Mouse (Mus musculus): Measurements from ENCODE around the gene Cdh1.
A peak's percentile ranks its signal among the peaks of the same experiment; 100 is the strongest.

GRCm38 (mm10) chr8:106617196-106617595, 14.0 kb downstream of the Cdh1 start:
- TF ChIP-seq ZC3H11A (IDR thresholded peaks at IDR 0.05; ENCODE audit: borderline replicate concordance, low read depth, low read length) (no peak), CHD2 (IDR thresholded peaks at IDR 0.05; ENCODE audit: low read depth, low read length) (no peak), ZNF384 (IDR thresholded peaks at IDR 0.05; ENCODE audit: low read depth, low read length) (peak; percentile 82), MAFK (IDR thresholded peaks at IDR 0.05; ENCODE audit: insufficient read depth, low read depth, low read length) (no peak), HCFC1 (IDR thresholded peaks at IDR 0.05; ENCODE audit: borderline replicate concordance, insufficient read depth, low read length) (no peak)
